Mouse (Mus musculus) adrenal gland, postnatal 4 days (tissue): ENCODE results near the gene Tufm. TPM values are rescaled to one million over a fixed set of nuclear protein-coding genes. Genes with fewer than 3 reads are reported as not detected.

Experiments used
- DNase-seq, 2 experiments: peaks; one replicate each; pipeline ENCODE4 v3.0.0; 2021 to 2022; ENCODE audit warnings: low spot score in 2 of 2, mixed read lengths in 2 of 2
- total RNA-seq, 2 experiments: library from RNA; stranded (reverse); gene quantifications; 2 replicates each; pipeline ENCODE4 v1.2.3; 2021

Gene Tufm
- total RNA-seq, 2 experiments from 2014 or later, result 158 to 166 TPM

GRCm38 (mm10) chr7:126497966-126498365 lies 10.8 kb downstream of the Tufm start:
- DNase-seq, result no peak

- DNase-seq, result no peak
These were observed 12.3 kb downstream of the Tufm start for GRCm38 (mm10) chr7:126499416-126499815.

- DNase-seq, result no peak
These were observed 14.5 kb downstream of the Tufm start for GRCm38 (mm10) chr7:126501684-126502022.

GRCm38 (mm10) chr7:126502023-126502741 lies 15.0 kb downstream of the Tufm start:
- peak; percentile 70 to 87 for DNase-seq

DNA sequence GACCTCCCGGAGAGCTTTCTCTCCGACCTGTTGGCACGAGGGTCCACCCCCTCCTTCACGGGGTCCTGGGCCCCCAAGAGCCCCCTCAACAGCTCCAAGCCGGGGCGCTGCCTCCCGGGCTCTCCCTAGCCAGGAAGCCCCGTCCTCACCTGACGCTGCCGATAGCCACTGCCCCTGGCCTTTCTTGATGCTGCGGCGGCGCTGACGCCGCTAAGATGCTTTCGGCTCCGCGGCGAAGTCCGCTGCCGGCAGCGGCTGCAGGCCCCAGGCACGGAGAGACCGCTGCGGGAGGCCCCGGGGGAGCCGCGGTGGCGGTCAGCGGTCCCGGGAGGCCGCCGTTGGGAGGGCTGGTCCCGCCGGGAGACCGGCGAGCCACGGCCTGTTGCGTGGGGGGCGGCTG lies 15.6 kb downstream of the Tufm start:
- DNase-seq, result peak in 1 of 2 experiments; percentile 22

GRCm38 (mm10) chr7:126503273-126503878 lies 16.2 kb downstream of the Tufm start, which contains the start of gene Atxn2l:
Atxn2l (minus strand) TSS chr7:126503437.
- DNase-seq, result peak; percentile 96 to 98

GRCm38 (mm10) chr7:126504913-126505312 lies 17.8 kb downstream of the Tufm start:
- DNase-seq, result no peak

DNA sequence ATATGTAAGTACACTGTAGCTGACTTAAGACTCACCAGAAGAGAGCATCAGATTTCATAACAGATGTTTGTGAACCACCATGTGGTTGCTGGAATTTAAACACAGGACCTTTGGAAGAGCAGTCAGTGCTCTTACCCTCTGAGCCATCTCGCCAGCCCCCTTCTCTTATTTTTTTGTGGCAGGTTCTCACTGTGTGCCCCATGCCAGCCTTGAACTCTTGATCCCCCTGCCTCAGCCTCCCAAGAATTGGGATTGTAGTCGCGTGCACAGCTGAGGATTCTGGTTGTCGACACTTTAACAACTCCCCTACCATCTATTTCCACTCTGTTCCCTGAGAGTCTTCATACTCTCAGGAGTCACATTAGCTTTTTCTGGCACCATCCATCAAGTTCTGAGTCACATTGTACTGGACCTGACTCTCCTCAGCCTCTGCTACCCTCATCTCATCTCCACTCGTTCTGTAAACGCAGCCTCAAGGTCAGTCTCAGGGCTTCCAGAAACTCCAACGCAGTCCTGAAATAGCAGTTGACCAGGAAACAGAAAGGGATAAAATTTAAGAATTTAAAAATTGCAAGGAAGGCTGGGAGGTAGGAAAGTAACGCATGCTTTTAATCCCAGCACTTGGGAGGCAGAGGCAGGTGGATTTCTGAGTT lies 20.1 kb downstream of the Tufm start:
- DNase-seq, result no peak

- no peak for DNase-seq
These were observed 24.1 kb downstream of the Tufm start for GRCm38 (mm10) chr7:126511287-126511686.

DNA sequence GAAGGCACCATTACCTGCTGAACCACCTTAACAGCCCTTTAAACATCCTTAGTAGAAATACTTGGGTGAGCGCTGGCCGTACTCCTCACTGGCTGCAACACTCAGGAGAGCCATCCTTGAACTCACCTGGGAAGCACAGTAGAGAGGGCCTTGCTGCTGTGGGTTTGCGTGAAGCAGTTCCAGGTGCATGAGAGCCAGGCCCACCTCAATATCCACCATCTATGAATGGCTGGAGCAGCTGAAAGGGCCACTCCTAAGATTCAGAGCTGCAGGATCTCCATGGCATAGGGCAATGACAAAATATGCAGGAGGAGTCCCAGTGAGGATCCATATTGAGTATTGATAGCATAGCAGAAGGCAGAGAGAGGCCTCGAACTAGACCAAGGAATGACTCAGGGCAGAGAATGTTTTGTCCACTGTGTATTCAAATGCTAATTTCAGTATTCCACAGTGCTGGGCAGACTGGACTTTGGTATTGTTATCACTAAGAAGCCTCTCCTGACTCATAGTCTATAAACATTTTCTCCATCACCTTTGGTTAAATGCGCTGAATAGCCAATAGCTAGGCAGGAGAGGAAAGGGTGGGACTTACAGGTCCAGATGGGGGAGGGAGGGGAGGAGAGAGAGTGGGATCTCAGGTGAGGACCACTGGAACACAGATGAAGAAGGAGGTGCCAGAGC lies 31.2 kb downstream of the Tufm start:
- no peak for DNase-seq

- no peak for DNase-seq
These were observed 32.4 kb downstream of the Tufm start for GRCm38 (mm10) chr7:126519513-126519912.

- DNase-seq, result no peak
These were observed 36.2 kb downstream of the Tufm start for GRCm38 (mm10) chr7:126523316-126523715.

DNA sequence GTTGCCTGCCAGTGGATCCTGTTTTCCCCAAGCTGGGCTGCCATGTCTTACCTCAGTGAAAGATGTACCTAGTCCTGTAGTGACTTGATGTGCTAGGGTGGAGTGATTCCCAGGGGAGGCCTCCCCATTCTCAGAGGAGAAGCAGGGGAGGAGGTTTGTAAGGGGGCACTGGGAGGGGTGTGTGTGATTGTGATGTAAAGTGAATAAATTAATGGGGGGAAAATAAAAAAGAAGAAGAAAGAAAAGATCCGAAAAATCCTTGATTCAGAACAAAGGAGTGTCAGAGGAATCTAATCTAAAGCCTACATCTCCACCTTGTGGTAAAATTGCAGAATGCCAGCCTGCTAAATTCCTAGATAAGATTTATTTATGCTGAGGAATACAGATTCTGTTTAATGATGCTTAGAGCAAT lies 41.0 kb downstream of the Tufm start:
- DNase-seq, result no peak

GRCm38 (mm10) chr7:126533434-126533833 lies 46.3 kb downstream of the Tufm start:
- DNase-seq, result no peak

- no peak for DNase-seq
These were observed 48.6 kb downstream of the Tufm start for GRCm38 (mm10) chr7:126535766-126536165.

- DNase-seq, result no peak
These were observed 49.3 kb downstream of the Tufm start for GRCm38 (mm10) chr7:126536466-126536865.

DNA sequence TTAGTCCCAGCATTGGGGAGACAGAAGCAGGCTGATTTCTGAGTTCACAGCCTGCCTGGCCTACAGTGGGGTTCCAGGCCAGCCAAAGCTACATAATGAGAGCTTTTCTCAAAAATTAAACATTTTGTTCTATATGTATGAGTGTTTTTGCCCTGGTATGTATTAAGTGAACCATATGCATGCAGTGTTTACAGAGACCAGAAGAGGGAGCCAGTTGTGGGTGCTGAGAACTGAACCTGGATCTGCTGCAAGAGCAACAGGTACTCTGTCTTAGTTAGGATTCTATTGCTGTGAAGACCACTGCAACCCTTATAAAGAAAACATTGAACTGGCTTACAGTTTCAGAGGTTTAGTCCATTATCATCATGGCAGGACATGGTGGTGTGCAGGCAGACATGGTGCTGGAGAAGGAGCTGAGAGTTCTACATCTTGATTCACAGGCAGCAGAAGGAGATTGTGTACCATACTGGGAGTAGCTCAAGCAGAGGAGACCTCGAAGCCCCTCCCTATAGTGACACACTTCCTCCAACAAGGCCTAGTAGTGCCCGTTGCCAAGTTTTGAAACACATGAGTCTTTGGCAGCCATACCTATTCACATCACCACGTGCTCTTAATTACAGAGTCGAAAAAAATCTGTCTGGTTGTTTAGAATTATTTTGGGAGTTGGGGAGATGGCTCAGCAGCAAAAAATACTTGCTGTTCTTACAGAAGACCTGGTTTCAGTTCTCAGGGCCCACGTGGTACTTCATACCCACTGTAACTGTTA lies 50.8 kb downstream of the Tufm start:
- no peak for DNase-seq
